Mouse (Mus musculus): ENCODE measurements around the gene Dpy19l1.

DNA sequence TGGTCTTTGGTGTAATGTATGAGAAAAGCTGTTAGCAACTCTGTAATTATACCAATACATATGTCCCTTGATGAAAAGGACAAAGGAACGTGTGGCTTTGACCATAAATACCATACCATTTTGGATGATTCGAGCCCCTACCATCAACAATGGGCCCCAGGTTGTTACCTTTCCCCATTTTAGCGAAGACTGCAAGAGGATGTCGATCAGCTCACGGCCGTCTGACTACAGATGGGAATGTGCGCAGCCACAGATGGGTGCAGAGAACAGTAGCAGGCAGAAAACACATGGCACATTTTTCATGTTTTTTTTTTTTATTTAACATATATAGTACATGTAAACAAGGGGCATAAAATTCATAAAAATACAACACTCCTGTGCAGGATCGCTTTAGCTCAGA, 91.5 kb downstream of the Dpy19l1 start:
- no peak for TF ChIP-seq GATA1 (IDR thresholded peaks at IDR 0.05; ENCODE audit: borderline replicate concordance, low read length)
- no peak for TF ChIP-seq FLI1 (IDR thresholded peaks at IDR 0.05; ENCODE audit: low read length)

Data from megakaryocyte, embryonic 14.5 days (primary cell).